Comparison of ENCODE assay signal across 7 mouse cellular contexts in the genomic region with DNA sequence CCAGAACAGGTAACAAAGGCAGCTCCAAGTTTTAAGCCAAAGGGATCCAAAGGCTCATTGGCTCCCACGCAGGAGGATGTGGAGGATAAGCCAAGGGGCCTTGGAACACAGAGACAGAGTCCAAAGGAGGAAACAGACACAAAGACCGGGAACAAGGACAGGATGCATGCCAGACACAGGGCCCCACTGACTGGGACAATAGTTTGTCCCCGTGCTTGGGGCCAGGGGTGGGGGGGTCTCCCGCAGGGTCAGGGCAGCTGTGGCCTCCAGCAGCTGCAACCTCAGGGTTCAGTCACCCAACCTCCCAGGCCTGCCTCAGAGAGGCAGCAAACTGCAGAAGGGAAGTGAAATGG. TPM values are rescaled to one million over a fixed set of nuclear protein-coding genes. Genes with fewer than 3 reads are reported as not detected.
DNase-seq lines count a peak whose midpoint lies in the region; ATAC-seq and TF ChIP-seq lines count a peak whose summit lies in the region.

No protein-coding gene starts in this region.

- TF ChIP-seq POLR2A in spleen, adult 2 months (IDR thresholded peaks at IDR 0.05; ENCODE audit: low read depth, low read length) = no peak

- H3K36me3 ChIP-seq in spleen, adult 2 months (ENCODE audit: control insufficient read depth, insufficient read depth, low read length) = peaks cover 19% of the 10 kb centered on the region
- H3K36me3 ChIP-seq in heart, embryonic 16.5 days (ENCODE audit: control insufficient read depth, insufficient read depth) = peaks cover 10% of the 10 kb centered on the region
- peaks cover 28% of the 10 kb centered on the region for H3K36me3 ChIP-seq in midbrain, postnatal 0 days (ENCODE audit: insufficient read depth, low read length)

- no peak for TF ChIP-seq CTCF in spleen, adult 2 months (IDR thresholded peaks at IDR 0.05; ENCODE audit: extremely low read depth, insufficient read depth, insufficient read length, insufficient replicate concordance)
- no peak for TF ChIP-seq CTCF in midbrain, postnatal 0 days (IDR thresholded peaks at IDR 0.05)

- WGBS in spleen, adult 2 months = 32% methylated on average over 4 of the region's 4 CpGs
- 50% methylated on average over 4 of the region's 4 CpGs for WGBS in heart, embryonic 16.5 days
- WGBS in midbrain, postnatal 0 days = 29% methylated on average over 2 of the region's 4 CpGs

- ATAC-seq in heart, embryonic 16.5 days (replicated peaks; ENCODE audit: extremely low read depth, insufficient read depth, low FRiP score) = 0 out of 2 replicates have a peak, but pooled peaks have one; percentile 4
- no peak for ATAC-seq in midbrain, postnatal 0 days (ENCODE audit: low FRiP score)

- H3K4me1 ChIP-seq in spleen, adult 2 months (ENCODE audit: control insufficient read depth, insufficient read depth, insufficient read length) = peaks cover 26% of the 10 kb centered on the region
- peaks cover 35% of the 10 kb centered on the region for H3K4me1 ChIP-seq in heart, embryonic 16.5 days (ENCODE audit: control insufficient read depth, insufficient read depth, low read length)
- peaks cover 12% of the 10 kb centered on the region for H3K4me1 ChIP-seq in midbrain, postnatal 0 days (ENCODE audit: insufficient read depth, low read length)

- H3K4me2 ChIP-seq in heart, embryonic 16.5 days (ENCODE audit: low read depth, low read length) = peak overlapping the region; percentile 48
- no peak overlapping the region for H3K4me2 ChIP-seq in midbrain, postnatal 0 days (ENCODE audit: low read depth, low read length, poor library complexity, severe bottlenecking)

- no peaks in the 10 kb centered on the region for H3K27me3 ChIP-seq in spleen, adult 2 months (ENCODE audit: control insufficient read depth, insufficient read depth, low read length)
- no peaks in the 10 kb centered on the region for H3K27me3 ChIP-seq in heart, embryonic 16.5 days (ENCODE audit: control insufficient read depth, insufficient read depth, low read length)
- no peaks in the 10 kb centered on the region for H3K27me3 ChIP-seq in midbrain, postnatal 0 days (ENCODE audit: insufficient read depth, low read length)

- no peak for DNase-seq in spleen, adult 2 months (ENCODE audit: low read depth in 1 of 2, low spot score in 2 of 2)
- DNase-seq in spleen, postnatal 4 days (ENCODE audit: low spot score in 2 of 2) = no peak
- DNase-seq in kidney, postnatal 36 days = peak; percentile 64 to 71
- DNase-seq in midbrain, postnatal 0 days (ENCODE audit: low spot score) = no peak
- no peak for DNase-seq in urinary bladder, adult 2 months (ENCODE audit: low spot score)
- no peak for DNase-seq in yolk sac, embryonic 10.5 days (ENCODE audit: low spot score)

- no peaks in the 10 kb centered on the region for H3K9me3 ChIP-seq in heart, embryonic 16.5 days (replicated peaks; ENCODE audit: control insufficient read depth, low read length)
- H3K9me3 ChIP-seq in midbrain, postnatal 0 days (ENCODE audit: low read length) = no peaks in the 10 kb centered on the region

- no peak overlapping the region for H3K4me3 ChIP-seq in spleen, adult 2 months (ENCODE audit: extremely low read depth, insufficient read depth, insufficient read length)
- peak overlapping the region; percentile 33 for H3K4me3 ChIP-seq in heart, embryonic 16.5 days (ENCODE audit: low read length)
- no peak overlapping the region for H3K4me3 ChIP-seq in midbrain, postnatal 0 days (ENCODE audit: low read depth, low read length)

- H3K9ac ChIP-seq in heart, embryonic 16.5 days (ENCODE audit: low read length) = peak overlapping the region; percentile 45
- H3K9ac ChIP-seq in midbrain, postnatal 0 days (replicated peaks; ENCODE audit: low read length, poor library complexity, severe bottlenecking) = no peak overlapping the region

- H3K27ac ChIP-seq in spleen, adult 2 months (ENCODE audit: insufficient read depth, low read length) = peak overlapping the region; percentile 45
- peak overlapping the region; percentile 76 for H3K27ac ChIP-seq in heart, embryonic 16.5 days (ENCODE audit: low read length)
- 0 out of 2 replicates have a peak overlapping the region, but pooled peaks have one; percentile 47 for H3K27ac ChIP-seq in midbrain, postnatal 0 days (ENCODE audit: low read depth, low read length)

RNA-seq across cellular contexts. Expression of gene Abhd17a, which starts 2.9 kb away (rescaled TPM):
- polyA plus RNA-seq in spleen, adult 2 months (2012; rRNA removed) = 220 and 302 TPM in 2 replicates
- 79.5 and 91.7 TPM in 2 replicates for polyA plus RNA-seq in heart, embryonic 16.5 days (2015; fragmentation: Nextera tagmentation; extraction: Ambion mirVana)
- 264 and 275 TPM in 2 replicates for total RNA-seq in midbrain, postnatal 0 days (2014; rRNA removed)
- 152 and 157 TPM in 2 replicates for polyA plus RNA-seq in midbrain, postnatal 0 days (2015; fragmentation: Nextera tagmentation; extraction: Ambion mirVana)
- polyA plus RNA-seq in urinary bladder, adult 2 months (2012; rRNA removed) = 66.0 and 67.1 TPM in 2 replicates

RNA-seq across cellular contexts. Expression of gene Klf16, which starts 10.2 kb away (rescaled TPM):
- 27.9 and 41.8 TPM in 2 replicates for polyA plus RNA-seq in spleen, adult 2 months (2012; rRNA removed)
- 5.8 and 6.0 TPM in 2 replicates for polyA plus RNA-seq in heart, embryonic 16.5 days (2015; fragmentation: Nextera tagmentation; extraction: Ambion mirVana)
- total RNA-seq in midbrain, postnatal 0 days (2014; rRNA removed) = 13.7 and 18.1 TPM in 2 replicates
- 7.7 and 8.3 TPM in 2 replicates for polyA plus RNA-seq in midbrain, postnatal 0 days (2015; fragmentation: Nextera tagmentation; extraction: Ambion mirVana)
- polyA plus RNA-seq in urinary bladder, adult 2 months (2012; rRNA removed) = 11.5 and 11.8 TPM in 2 replicates

RNA-seq across cellular contexts. Expression of gene Scamp4, which starts 15.4 kb away (rescaled TPM):
- 94.8 and 110 TPM in 2 replicates for polyA plus RNA-seq in spleen, adult 2 months (2012; rRNA removed)
- 60.1 and 68.4 TPM in 2 replicates for polyA plus RNA-seq in heart, embryonic 16.5 days (2015; fragmentation: Nextera tagmentation; extraction: Ambion mirVana)
- total RNA-seq in midbrain, postnatal 0 days (2014; rRNA removed) = 27.8 and 32.4 TPM in 2 replicates
- polyA plus RNA-seq in midbrain, postnatal 0 days (2015; fragmentation: Nextera tagmentation; extraction: Ambion mirVana) = 73.1 and 76.9 TPM in 2 replicates
- polyA plus RNA-seq in urinary bladder, adult 2 months (2012; rRNA removed) = 40.3 and 46.2 TPM in 2 replicates

RNA-seq across cellular contexts. Expression of gene Adat3, which starts 15.4 kb away (rescaled TPM):
- 17.0 and 25.7 TPM in 2 replicates for polyA plus RNA-seq in spleen, adult 2 months (2012; rRNA removed)
- 3.5 and 4.0 TPM in 2 replicates for polyA plus RNA-seq in heart, embryonic 16.5 days (2015; fragmentation: Nextera tagmentation; extraction: Ambion mirVana)
- total RNA-seq in midbrain, postnatal 0 days (2014; rRNA removed) = 4.0 and 6.2 TPM in 2 replicates
- polyA plus RNA-seq in midbrain, postnatal 0 days (2015; fragmentation: Nextera tagmentation; extraction: Ambion mirVana) = 4.6 and 4.9 TPM in 2 replicates
- 3.8 and 4.3 TPM in 2 replicates for polyA plus RNA-seq in urinary bladder, adult 2 months (2012; rRNA removed)

RNA-seq across cellular contexts. Expression of gene Gm49322, which starts 18.5 kb away (rescaled TPM):
- polyA plus RNA-seq in spleen, adult 2 months (2012; rRNA removed) = 2.9 and 3.0 TPM in 2 replicates
- 2.2 and 2.8 TPM in 2 replicates for polyA plus RNA-seq in heart, embryonic 16.5 days (2015; fragmentation: Nextera tagmentation; extraction: Ambion mirVana)
- total RNA-seq in midbrain, postnatal 0 days (2014; rRNA removed) = 2.0 and 2.7 TPM in 2 replicates
- 1.7 and 1.8 TPM in 2 replicates for polyA plus RNA-seq in midbrain, postnatal 0 days (2015; fragmentation: Nextera tagmentation; extraction: Ambion mirVana)
- 1.3 and 1.6 TPM in 2 replicates for polyA plus RNA-seq in urinary bladder, adult 2 months (2012; rRNA removed)

Comparison
In these comparisons a context has a peak if more than half of its experiments do, and no peak if none do; other contexts are left out.
1. DNase-seq: peak in kidney, postnatal 36 days (2 of 2); none in spleen, adult 2 months (0 of 2), spleen, postnatal 4 days (0 of 2), midbrain, postnatal 0 days (single experiment), urinary bladder, adult 2 months (single experiment) and yolk sac, embryonic 10.5 days (single experiment).
2. Peak in every context shown above with its lines, with median percentiles within 50 percentile points of each other: H3K27ac ChIP-seq.